Mouse (Mus musculus) kidney, embryonic 14.5 days (tissue): ENCODE data around the gene Ksr1. TPM values are rescaled to one million over a fixed set of nuclear protein-coding genes. Genes with fewer than 3 reads are reported as not detected.

ENCODE experiments used
- ATAC-seq: fragments of 200-750 bp; cut with Nextera tagmentation; 2 replicates; pipeline ENCODE4 v1.8.0; 2017; ENCODE audit warnings: moderate number of reproducible peaks, mild to moderate bottlenecking, moderate TSS enrichment, moderate library complexity; ENCODE audit not compliant: low FRiP score, low TSS enrichment
- H3K27ac ChIP-seq: fragments of 300-500 bp; sonication (generic); 2 replicates; pipeline ENCODE4 v1.5.1; 2014; ENCODE audit warnings: low read depth, mild to moderate bottlenecking, low read length, moderate library complexity, mixed read lengths
- H3K27me3 ChIP-seq: fragments of 300-500 bp; sonication (generic); 2 replicates; pipeline ENCODE4 v1.6.1; 2014; ENCODE audit warnings: mild to moderate bottlenecking, low read length; ENCODE audit not compliant: control insufficient read depth, insufficient read depth
- H3K36me3 ChIP-seq: fragments of 300-500 bp; sonication (generic); 2 replicates; pipeline ENCODE4 v1.6.1; 2014; ENCODE audit warnings: low read length, mixed read lengths; ENCODE audit not compliant: control insufficient read depth, insufficient read depth
- H3K4me1 ChIP-seq: fragments of 300-500 bp; sonication (generic); 2 replicates; pipeline ENCODE4 v1.6.1; 2014; ENCODE audit warnings: low read length, mixed read lengths; ENCODE audit not compliant: control insufficient read depth, insufficient read depth
- H3K4me2 ChIP-seq: fragments of 300-500 bp; sonication (generic); replicated peaks from 2 replicates; pipeline ENCODE4 v1.6.1; 2014; ENCODE audit warnings: low read depth, mild to moderate bottlenecking, low read length
- H3K4me3 ChIP-seq: fragments of 300-500 bp; sonication (generic); 2 replicates; pipeline ENCODE4 v1.5.1; 2014; ENCODE audit warnings: mild to moderate bottlenecking, low read length
- H3K9ac ChIP-seq: fragments of 300-500 bp; sonication (generic); 2 replicates; pipeline ENCODE4 v1.6.1; 2014; ENCODE audit warnings: low read depth, mild to moderate bottlenecking, low read length, moderate library complexity
- H3K9me3 ChIP-seq: fragments of 300-500 bp; sonication (generic); 2 replicates; pipeline ENCODE4 v1.6.1; 2016; ENCODE audit warnings: low read length; ENCODE audit not compliant: control insufficient read depth
- WGBS: fragments of 180-500 bp; shearing (Covaris S2); extraction: QIAGEN DNeasy Blood & Tissue Kit; methylation state at CpG from one replicate; pipeline ENCODE4 v1.1.7; 2014; 5-methylcytosine and 5-hydroxymethylcytosine counted together
- polyA plus RNA-seq: library from polyadenylated mRNA; unstranded; fragments of >200 nt; fragmentation: Nextera tagmentation; extraction: Ambion mirVana; gene quantifications from 2 replicates; pipeline ENCODE4 v1.2.1, GENCODE M21; 2014

The Ksr1 gene
- polyA plus RNA-seq, 1 experiment from 2014 or later = 4.1 TPM

- Histone ChIP-seq H3K36me3 (peaks cover 12% of the 10 kb centered on the region; the same call in 1 of the 2 replicates), H3K9me3 (no peaks in the 10 kb centered on the region), H3K9ac (no peak overlapping the region), H3K27me3 (no peaks in the 10 kb centered on the region), H3K27ac (no peak overlapping the region), H3K4me3 (no peak overlapping the region), H3K4me2 (no peak overlapping the region), H3K4me1 (no peaks in the 10 kb centered on the region)
- 65% methylated on average over 5 of the region's 5 CpGs for WGBS
- ATAC-seq = no peak
These were observed 114.8 kb downstream of the Ksr1 start for GRCm38 (mm10) chr11:79031452-79031746.

GRCm38 (mm10) chr11:79030570-79031451 lies 115.4 kb downstream of the Ksr1 start:
- H3K4me3 ChIP-seq = no peak overlapping the region
- H3K4me2 ChIP-seq = no peak overlapping the region
- no peak overlapping the region for H3K27ac ChIP-seq
- WGBS = 48% methylated on average over 19 of the region's 19 CpGs
- H3K27me3 ChIP-seq = no peaks in the 10 kb centered on the region
- H3K9ac ChIP-seq = no peak overlapping the region
- H3K4me1 ChIP-seq = no peaks in the 10 kb centered on the region
- H3K36me3 ChIP-seq = peaks cover 12% of the 10 kb centered on the region; the same call in 1 of the 2 replicates
- H3K9me3 ChIP-seq = no peaks in the 10 kb centered on the region
- no peak for ATAC-seq

GRCm38 (mm10) chr11:79023751-79024150 lies 122.5 kb downstream of the Ksr1 start:
- Histone ChIP-seq H3K4me2 (peak overlapping the region; percentile 0; the same call in 1 of the 2 replicates), H3K4me3 (no peak overlapping the region), H3K27ac (peak overlapping the region; percentile 66; the same call in 1 of the 2 replicates), H3K36me3 (peaks cover 15% of the 10 kb centered on the region; the same call in 1 of the 2 replicates), H3K9ac (no peak overlapping the region), H3K4me1 (peaks cover 11% of the 10 kb centered on the region; the same call in 1 of the 2 replicates), H3K9me3 (no peaks in the 10 kb centered on the region), H3K27me3 (no peaks in the 10 kb centered on the region)
- 73% methylated on average over 6 of the region's 6 CpGs for whole genome bisulfite sequencing
- no peak for ATAC-seq

- WGBS = 23% methylated on average over 7 of the region's 7 CpGs
- no peak overlapping the region for H3K9ac ChIP-seq
- ATAC-seq = no peak
- no peaks in the 10 kb centered on the region for H3K27me3 ChIP-seq
- H3K4me3 ChIP-seq = no peak overlapping the region
- H3K4me1 ChIP-seq = peaks cover 11% of the 10 kb centered on the region; the same call in 1 of the 2 replicates
- peaks cover 14% of the 10 kb centered on the region; the same call in 1 of the 2 replicates for H3K36me3 ChIP-seq
- H3K9me3 ChIP-seq = no peaks in the 10 kb centered on the region
- H3K27ac ChIP-seq = peak overlapping the region; percentile 66
- H3K4me2 ChIP-seq = peak overlapping the region; percentile 0; the same call in 1 of the 2 replicates
These were observed 122.9 kb downstream of the Ksr1 start for GRCm38 (mm10) chr11:79023342-79023741.

- no peak overlapping the region for H3K9ac ChIP-seq
- H3K9me3 ChIP-seq = no peaks in the 10 kb centered on the region
- H3K27me3 ChIP-seq = no peaks in the 10 kb centered on the region
- H3K4me3 ChIP-seq = no peak overlapping the region
- H3K36me3 ChIP-seq = peaks cover 13% of the 10 kb centered on the region; the same call in 1 of the 2 replicates
- peak overlapping the region; percentile 66 for H3K27ac ChIP-seq
- peaks cover 11% of the 10 kb centered on the region; the same call in 1 of the 2 replicates for H3K4me1 ChIP-seq
- WGBS = 55% methylated on average over 4 of the region's 4 CpGs
- ATAC-seq = no peak
- 0 out of 2 replicates have a peak overlapping the region, but pooled peaks have one; percentile 0 for H3K4me2 ChIP-seq
These were observed 123.4 kb downstream of the Ksr1 start for GRCm38 (mm10) chr11:79022836-79023235.

GRCm38 (mm10) chr11:79020535-79021045 lies 125.6 kb downstream of the Ksr1 start:
- no peak overlapping the region for H3K9ac ChIP-seq
- H3K36me3 ChIP-seq = peaks cover 17% of the 10 kb centered on the region; the same call in 1 of the 2 replicates
- H3K27ac ChIP-seq = no peak overlapping the region
- WGBS = 55% methylated on average over 21 of the region's 21 CpGs
- H3K27me3 ChIP-seq = no peaks in the 10 kb centered on the region
- H3K4me2 ChIP-seq = no peak overlapping the region
- H3K4me3 ChIP-seq = no peak overlapping the region
- no peak for ATAC-seq
- H3K9me3 ChIP-seq = no peaks in the 10 kb centered on the region
- peaks cover 17% of the 10 kb centered on the region; the same call in 1 of the 2 replicates for H3K4me1 ChIP-seq

GRCm38 (mm10) chr11:79019839-79020534 lies 126.2 kb downstream of the Ksr1 start:
- no peak for ATAC-seq
- 82% methylated on average over 17 of the region's 17 CpGs for WGBS
- Histone ChIP-seq H3K27ac (no peak overlapping the region), H3K9me3 (no peaks in the 10 kb centered on the region), H3K9ac (no peak overlapping the region), H3K36me3 (peaks cover 17% of the 10 kb centered on the region; the same call in 1 of the 2 replicates), H3K4me2 (no peak overlapping the region), H3K4me1 (peaks cover 17% of the 10 kb centered on the region; the same call in 1 of the 2 replicates), H3K27me3 (no peaks in the 10 kb centered on the region), H3K4me3 (no peak overlapping the region)

GRCm38 (mm10) chr11:79018954-79019704 lies 127.1 kb downstream of the Ksr1 start:
- Histone ChIP-seq H3K27ac (no peak overlapping the region), H3K4me2 (no peak overlapping the region), H3K36me3 (peaks cover 17% of the 10 kb centered on the region; the same call in 1 of the 2 replicates), H3K9me3 (no peaks in the 10 kb centered on the region), H3K4me3 (no peak overlapping the region), H3K4me1 (peaks cover 17% of the 10 kb centered on the region; the same call in 1 of the 2 replicates), H3K27me3 (no peaks in the 10 kb centered on the region), H3K9ac (no peak overlapping the region)
- no peak for ATAC-seq
- 59% methylated on average over 11 of the region's 11 CpGs for WGBS
